Mouse (Mus musculus) midbrain, embryonic 11.5 days (tissue): Measurements from ENCODE around the gene Ap1ar. TPM values are rescaled to one million over a fixed set of nuclear protein-coding genes. Genes with fewer than 3 reads are reported as not detected.
A peak's percentile ranks its signal among the peaks of the same experiment; 100 is the strongest.

ENCODE experiments used
- ATAC-seq: fragments of 200-750 bp; cut with Nextera tagmentation; 2 replicates; pipeline ENCODE4 v1.8.0; 2017; ENCODE audit warnings: moderate TSS enrichment, moderate library complexity; ENCODE audit not compliant: low FRiP score
- DNase-seq: peaks from one replicate; pipeline ENCODE4 v3.0.0; 2015; ENCODE audit warnings: low spot score; ENCODE audit errors: missing footprints
- H3K27ac ChIP-seq: fragments of 300-500 bp; sonication (generic); 2 replicates; pipeline ENCODE4 v1.5.1; 2014; ENCODE audit warnings: low read depth, low read length
- H3K27me3 ChIP-seq: fragments of 300-500 bp; sonication (generic); 2 replicates; pipeline ENCODE4 v1.6.1; 2014; ENCODE audit warnings: mild to moderate bottlenecking, low read length, moderate library complexity, mixed read lengths; ENCODE audit not compliant: control insufficient read depth, insufficient read depth
- H3K36me3 ChIP-seq: fragments of 300-500 bp; sonication (generic); 2 replicates; pipeline ENCODE4 v1.6.1; 2014; ENCODE audit warnings: mild to moderate bottlenecking, low read length, moderate library complexity, mixed read lengths; ENCODE audit not compliant: control insufficient read depth, insufficient read depth
- H3K4me1 ChIP-seq: fragments of 300-500 bp; sonication (generic); 2 replicates; pipeline ENCODE4 v1.6.1; 2014; ENCODE audit warnings: low read length; ENCODE audit not compliant: control insufficient read depth, insufficient read depth
- H3K4me2 ChIP-seq: fragments of 300-500 bp; sonication (generic); 2 replicates; pipeline ENCODE4 v1.6.1; 2014; ENCODE audit warnings: mild to moderate bottlenecking, moderate library complexity
- H3K4me3 ChIP-seq: fragments of 300-500 bp; sonication (generic); 2 replicates; pipeline ENCODE4 v1.5.1; 2014; ENCODE audit warnings: low read depth, low read length
- H3K9ac ChIP-seq: fragments of 300-500 bp; sonication (generic); 2 replicates; pipeline ENCODE4 v1.6.1; 2014; ENCODE audit warnings: low read length
- H3K9me3 ChIP-seq: fragments of 300-500 bp; sonication (generic); 2 replicates; pipeline ENCODE4 v1.6.1; 2016; ENCODE audit warnings: low read length; ENCODE audit not compliant: control insufficient read depth
- WGBS: fragments of 180-500 bp; shearing (Covaris S2); extraction: QIAGEN DNeasy Blood & Tissue Kit; methylation state at CpG from one replicate; pipeline ENCODE4 v1.1.7; 2014; 5-methylcytosine and 5-hydroxymethylcytosine counted together
- polyA plus RNA-seq: library from polyadenylated mRNA; unstranded; fragments of >200 nt; fragmentation: Nextera tagmentation; extraction: Ambion mirVana; gene quantifications from 2 replicates; pipeline ENCODE4 v1.2.1, GENCODE M21; 2014

Gene Ap1ar
- polyA plus RNA-seq, 1 experiment from 2014 or later: 73.9 TPM

DNA sequence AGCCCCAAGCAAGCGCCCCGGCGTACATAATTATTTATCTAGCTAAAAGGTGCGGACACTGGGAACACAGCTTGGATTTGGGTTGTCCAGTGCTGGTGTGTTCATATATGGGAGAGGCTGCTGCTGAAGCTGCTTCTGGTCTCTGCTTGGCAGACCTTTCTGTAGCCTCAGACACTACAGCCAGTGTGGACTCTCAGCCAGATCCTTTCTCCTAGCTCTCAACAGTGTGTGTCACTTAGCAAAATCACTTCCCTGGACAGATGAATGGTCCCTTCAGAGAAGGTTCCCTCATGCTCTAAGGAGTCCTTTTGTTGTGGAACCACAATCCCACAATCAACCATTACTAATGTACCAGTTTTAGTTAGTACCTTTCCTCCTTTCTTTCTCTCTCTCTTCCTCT lies 78.5 kb downstream of the Ap1ar start:
- Histone ChIP-seq H3K27ac (no peak overlapping the region), H3K4me2 (no peak overlapping the region), H3K9ac (no peak overlapping the region), H3K4me3 (no peak overlapping the region), H3K9me3 (no peaks in the 10 kb centered on the region), H3K27me3 (peaks cover 88% of the 10 kb centered on the region), H3K36me3 (no peaks in the 10 kb centered on the region), H3K4me1 (peaks cover 5% of the 10 kb centered on the region; the same call in 1 of the 2 replicates)
- DNase-seq: peak; percentile 90
- ATAC-seq: peak; percentile 60
- WGBS: 44% methylated on average over 4 of the region's 4 CpGs

DNA sequence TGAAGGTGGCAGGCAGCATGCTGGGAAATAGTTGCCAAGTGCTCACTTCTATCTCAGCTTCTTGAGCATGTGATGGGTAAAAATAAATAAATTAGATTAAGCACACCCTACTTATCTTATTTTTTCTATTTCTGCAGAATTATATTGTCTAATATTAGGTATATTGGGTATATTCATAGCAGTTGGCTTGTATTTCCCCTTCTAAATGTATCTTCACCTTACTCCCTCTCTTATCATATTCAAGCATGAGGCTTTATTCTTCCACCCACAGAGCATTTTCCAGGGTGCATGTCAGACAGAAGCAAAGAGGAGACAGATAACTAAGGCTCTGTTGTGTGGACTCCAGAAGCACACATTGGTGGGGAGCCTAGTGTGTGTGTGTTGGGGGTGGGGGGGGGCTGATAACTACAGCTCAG lies 79.4 kb downstream of the Ap1ar start:
- H3K9me3 ChIP-seq: no peaks in the 10 kb centered on the region
- H3K27ac ChIP-seq: no peak overlapping the region
- peaks cover 94% of the 10 kb centered on the region for H3K27me3 ChIP-seq
- H3K9ac ChIP-seq: no peak overlapping the region
- H3K4me3 ChIP-seq: no peak overlapping the region
- ATAC-seq (no peak), DNase-seq (no peak)
- H3K4me1 ChIP-seq: peaks cover 5% of the 10 kb centered on the region; the same call in 1 of the 2 replicates
- H3K4me2 ChIP-seq: no peak overlapping the region
- H3K36me3 ChIP-seq: no peaks in the 10 kb centered on the region

Other genes starting within 250 kb of the Ap1ar start
- 76.0 and 77.7 TPM in 2 replicates for gene Neurog2, start 204.4 kb downstream of the Ap1ar start, polyA plus RNA-seq
- 0.70 and 0.72 TPM in 2 replicates for gene Alpk1, start 57.0 kb downstream of the Ap1ar start, polyA plus RNA-seq
- gene Tifa, start 47.7 kb downstream of the Ap1ar start, polyA plus RNA-seq: 3.7 and 4.3 TPM in 2 replicates
- 5.4 and 5.5 TPM in 2 replicates for gene Fam241a, start 58.8 kb upstream of the Ap1ar start, polyA plus RNA-seq